Mouse (Mus musculus) embryonic fibroblast, embryonic 13.5 days (primary cell): Measurements from ENCODE around the gene Dip2b.

ENCODE experiments used
- CTCF ChIP-seq: IDR thresholded peaks from 2 replicates; pipeline ENCODE4 v1.5.1; 2011; ENCODE audit warnings: mild to moderate bottlenecking, control low read depth, low read length, moderate library complexity, borderline replicate concordance; ENCODE audit not compliant: insufficient read depth
- POLR2A ChIP-seq: IDR thresholded peaks from 2 replicates; pipeline ENCODE4 v1.6.1; 2011; ENCODE audit warnings: low read depth, mild to moderate bottlenecking, control low read depth, low read length, moderate library complexity

DNA sequence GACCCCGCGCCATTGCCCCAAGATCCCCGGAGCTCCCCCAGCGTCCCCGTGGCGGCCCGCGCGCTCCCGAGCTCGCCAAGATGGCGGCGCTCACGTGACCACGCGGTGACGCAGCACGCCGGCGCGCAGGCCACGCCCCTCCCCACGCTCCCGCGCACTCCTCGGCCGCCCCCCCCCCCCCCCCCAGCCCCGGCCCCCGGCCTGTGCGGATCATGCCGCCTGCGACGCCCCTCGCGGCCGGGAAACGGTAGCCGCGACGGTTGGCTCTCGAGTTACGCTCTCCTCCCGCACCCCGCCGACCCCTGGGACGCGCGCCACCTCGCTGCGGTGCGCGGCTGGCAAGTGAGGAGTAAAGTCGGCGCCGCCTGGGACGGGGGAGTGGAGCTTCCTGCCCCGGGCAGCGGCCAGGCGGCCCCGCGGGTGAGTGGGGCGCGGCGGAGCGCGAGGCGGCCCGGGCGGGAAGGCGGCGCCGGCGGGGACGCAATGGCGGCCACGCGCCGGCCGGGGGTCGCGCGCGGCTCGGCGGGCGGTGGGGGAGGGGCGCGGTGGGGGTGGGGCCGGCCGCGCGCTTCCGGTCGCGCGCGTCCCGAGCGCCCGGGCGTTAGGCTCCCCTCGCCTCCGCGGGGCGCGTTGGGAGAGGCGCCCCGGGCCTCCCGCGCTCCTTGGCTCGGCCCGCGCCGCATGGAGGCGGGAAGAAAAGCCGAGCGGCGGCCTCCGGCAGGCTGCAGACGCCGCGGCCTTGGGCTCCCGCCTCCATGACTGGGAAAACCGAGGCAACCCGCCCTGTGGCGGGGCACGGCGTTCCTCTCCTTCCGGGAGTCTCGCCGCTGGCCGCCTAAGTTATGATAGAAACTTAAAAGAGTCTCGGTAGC lies 189.4 kb downstream of the Dip2b start, which contains the start of gene Atf1:
- TF ChIP-seq CTCF = no peak
- TF ChIP-seq POLR2A = peak; percentile 34; the same call in 1 of the 2 replicates
